Mouse (Mus musculus): ENCODE measurements around the gene Thnsl1.

DNA sequence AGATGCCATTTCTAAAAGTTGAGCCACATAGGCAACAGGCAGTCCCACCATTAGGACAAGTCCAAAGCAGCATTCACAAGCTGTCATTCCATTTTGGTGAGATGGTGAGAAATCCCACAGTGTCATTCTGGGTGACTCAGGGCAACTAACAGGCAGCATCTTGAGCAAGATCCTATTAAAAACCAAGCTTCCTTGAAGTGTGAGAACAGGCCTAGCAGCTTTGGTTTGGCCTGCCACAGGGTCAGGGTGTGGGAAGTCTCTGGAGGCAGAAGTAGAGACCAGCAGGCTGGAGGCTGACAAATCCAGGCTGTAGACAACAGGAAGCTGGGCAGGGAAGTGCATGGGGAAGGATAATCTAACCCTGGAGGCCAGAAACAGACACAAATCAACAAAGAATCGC lies 22.7 kb upstream of the Thnsl1 start:
- TF ChIP-seq CTCF (IDR thresholded peaks at IDR 0.05; ENCODE audit: insufficient read depth, low read length) (no peak), POLR2A (IDR thresholded peaks at IDR 0.05; ENCODE audit: borderline replicate concordance, extremely low read depth, low read depth, low read length) (no peak)

All from lung, adult 2 months (tissue).